Mouse (Mus musculus) skeletal muscle tissue, adult 2 months (tissue): ENCODE measurements at regions not wholly inside any gene's neighbourhood (a gene's known extent, or its start where the extent isn't known, plus 50 kb on each side); places are given as distances from the start of the nearest gene placed in this dataset.

ENCODE experiments used
- DNase-seq: peaks from one replicate; pipeline ENCODE4 v3.0.0-alpha.2; 2012; ENCODE audit warnings: low read depth, low spot score

DNA sequence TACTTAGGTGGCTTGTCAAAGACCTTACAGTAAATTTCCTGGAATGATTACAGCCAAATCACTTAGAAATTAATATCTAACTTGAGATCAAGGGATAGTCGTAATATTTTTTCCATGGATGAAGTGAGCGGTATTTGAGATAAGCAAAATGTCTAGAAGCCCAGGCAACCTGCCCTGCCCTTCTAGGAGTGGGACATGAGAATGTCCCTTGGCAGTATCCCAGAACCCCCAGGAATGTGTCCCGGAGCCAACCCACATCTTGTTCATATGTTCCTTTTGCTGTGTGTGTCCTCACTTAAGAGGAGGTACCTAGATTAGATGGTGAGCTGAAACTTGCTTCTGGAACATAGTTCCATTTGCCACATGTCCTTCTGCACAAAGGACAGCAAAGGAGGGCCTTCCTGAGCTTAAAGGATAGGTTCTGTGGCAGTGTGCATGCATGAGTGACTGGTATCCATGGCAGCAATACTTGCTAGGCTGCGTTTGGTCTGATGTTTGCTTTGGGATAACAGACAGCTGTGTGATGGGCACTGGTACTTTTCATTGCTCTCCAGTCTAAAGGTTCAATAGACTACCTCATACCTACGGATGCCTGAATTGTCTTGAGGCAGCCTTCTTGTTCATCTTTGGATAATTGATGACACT lies 231.0 kb upstream of the Krr1 start:
- DNase-seq, result no peak

DNA sequence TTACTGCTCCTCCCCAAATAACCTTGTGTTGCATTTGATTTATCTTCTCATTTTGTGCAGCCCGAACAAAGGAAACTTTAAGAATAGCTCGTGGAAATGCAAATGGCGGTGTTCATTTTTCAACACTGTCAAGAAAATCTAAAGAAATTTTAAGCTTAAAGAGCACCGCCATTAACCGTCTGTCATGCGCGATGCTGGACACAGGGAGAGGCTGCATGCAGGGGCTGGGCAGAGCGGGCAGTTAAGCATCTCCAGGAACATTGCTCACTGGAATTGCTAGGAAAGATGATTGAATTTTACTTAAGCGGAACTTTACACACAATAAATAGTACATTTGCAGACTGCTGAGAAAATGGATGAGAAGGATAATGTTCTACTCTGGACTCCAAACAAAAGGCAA lies 229.2 kb upstream of the Krr1 start:
- no peak for DNase-seq

DNA sequence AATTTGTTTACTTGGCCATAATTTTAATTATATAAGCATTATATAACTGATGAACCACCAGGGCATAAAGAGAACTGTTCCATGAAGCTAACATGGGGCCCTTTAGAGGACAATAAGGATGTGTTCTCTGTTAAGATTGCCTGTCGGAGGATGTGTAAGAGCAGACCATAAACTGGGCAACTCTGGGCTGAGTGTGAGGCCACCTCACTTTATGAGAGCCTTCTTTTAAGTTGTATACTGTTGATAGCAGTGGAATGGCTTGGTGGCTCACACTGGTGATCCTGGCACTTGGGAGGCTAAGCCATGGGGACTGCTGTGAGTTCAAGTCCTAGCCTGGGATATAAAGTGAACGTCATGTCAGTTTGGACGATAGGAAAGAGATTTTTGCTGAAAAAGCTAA lies 227.3 kb upstream of the Krr1 start:
- DNase-seq, result no peak

DNA sequence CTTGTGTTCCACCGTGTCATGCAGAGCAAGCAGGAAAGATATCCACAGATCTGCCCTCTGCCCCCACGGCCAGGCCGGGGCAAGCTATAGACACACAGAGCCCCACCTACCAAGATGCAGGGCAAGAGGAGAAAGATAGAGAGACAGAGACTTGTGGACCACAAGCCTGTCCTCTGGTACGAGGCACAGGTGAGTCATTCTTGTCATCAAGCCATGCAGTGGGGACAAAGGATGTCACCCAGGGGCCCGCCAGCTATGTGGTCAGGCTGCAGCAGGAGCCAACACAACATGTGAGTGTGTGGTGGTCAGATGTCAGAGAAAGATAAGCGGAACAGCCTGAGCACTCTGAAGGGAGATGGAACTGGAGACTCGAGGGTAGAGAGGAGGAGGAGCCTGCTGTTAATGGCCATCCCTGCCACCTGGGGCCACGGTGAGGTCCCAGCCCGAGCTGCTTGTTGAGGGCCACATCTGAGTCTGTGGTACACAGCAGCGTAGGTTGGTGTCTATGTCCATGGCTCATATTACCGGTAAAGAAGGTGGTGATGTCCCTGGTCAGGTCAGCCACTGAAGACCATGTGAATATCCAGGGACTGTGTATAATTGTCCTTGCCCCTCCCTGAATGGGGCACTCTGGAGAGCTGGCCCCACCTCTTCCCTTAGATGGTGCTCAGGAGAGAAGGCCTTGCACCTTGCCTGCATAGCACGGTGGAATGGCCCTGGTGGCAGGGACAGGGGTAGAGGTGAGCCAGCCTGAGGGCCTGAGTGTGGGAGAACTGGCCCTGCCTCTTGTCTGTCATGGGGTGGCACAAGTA lies 226.2 kb upstream of the Krr1 start:
- no peak for DNase-seq

DNA sequence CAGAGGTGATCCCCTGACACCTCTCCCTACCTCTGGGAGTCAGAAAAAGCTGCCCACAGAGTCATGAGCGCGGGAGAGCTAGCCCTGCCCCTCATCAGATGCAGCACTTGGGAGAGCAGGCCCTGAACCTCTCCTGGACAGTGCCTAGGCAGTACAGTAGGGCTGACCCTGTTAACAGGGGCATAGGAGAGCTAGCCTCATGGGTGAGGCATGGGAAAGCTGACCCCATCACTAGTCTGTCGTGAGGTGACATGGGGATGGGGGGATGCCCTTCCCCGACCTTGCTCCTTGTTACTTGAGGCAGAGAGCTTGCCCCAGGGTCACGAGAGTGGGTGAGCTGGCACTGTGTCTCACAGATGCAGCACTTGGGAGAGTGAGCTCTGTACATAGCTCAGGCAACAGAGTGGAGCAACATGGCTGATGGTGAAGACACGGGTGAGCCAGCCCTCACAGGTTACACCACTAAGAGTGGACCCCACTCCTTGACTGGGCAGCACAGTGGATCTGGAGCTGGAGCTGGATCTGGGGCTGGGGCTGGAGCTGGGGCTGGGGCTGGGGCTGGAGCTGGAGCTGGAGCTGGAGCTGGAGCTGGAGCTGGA lies 225.5 kb upstream of the Krr1 start:
- DNase-seq, result no peak

GRCm38 (mm10) chr10:111748482-111748881 lies 224.0 kb upstream of the Krr1 start:
- DNase-seq, result no peak

- DNase-seq, result no peak
These were observed 218.8 kb upstream of the Krr1 start for GRCm38 (mm10) chr10:111753646-111754045.

DNA sequence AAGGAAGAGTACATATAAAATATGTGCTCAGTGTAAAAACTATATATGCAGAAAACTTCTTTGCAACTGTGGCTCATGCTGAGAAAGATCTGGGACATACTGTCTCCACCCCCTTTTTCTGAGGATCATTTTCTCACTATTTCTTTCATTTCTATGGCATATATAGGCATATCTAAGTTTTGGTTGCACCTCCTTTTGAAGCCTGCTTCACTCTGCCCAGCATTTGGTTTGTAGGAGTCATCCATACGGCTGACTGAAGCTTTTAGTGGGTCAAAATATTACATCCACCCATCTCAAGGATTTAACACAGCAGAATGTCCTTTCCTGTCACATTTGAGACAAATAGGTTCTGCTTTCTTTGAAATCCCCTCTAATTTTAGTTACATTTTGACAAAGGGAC lies 216.5 kb upstream of the Krr1 start:
- DNase-seq, result no peak

DNA sequence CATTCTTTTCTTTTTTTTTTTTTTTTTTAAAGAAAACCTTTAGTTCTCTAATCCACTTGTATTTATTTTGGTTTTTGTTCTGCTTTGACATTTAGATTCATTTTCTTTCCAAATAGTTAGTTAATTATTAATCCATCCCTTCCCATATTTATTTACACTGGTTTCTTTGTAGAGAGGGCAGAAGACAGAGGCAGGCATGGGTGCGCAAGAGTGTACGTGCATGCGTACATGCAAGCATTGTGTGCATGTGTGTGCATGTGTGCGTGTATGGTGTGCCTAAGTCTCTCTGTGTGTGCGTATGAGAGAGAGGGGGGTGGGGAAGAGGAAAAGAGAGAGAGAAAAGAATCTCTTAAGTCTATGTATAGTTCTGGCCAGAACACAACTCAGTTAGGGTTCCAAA lies 215.9 kb upstream of the Krr1 start:
- no peak for DNase-seq

- DNase-seq, result no peak
These were observed 214.8 kb upstream of the Krr1 start for GRCm38 (mm10) chr10:111757689-111758088.

DNA sequence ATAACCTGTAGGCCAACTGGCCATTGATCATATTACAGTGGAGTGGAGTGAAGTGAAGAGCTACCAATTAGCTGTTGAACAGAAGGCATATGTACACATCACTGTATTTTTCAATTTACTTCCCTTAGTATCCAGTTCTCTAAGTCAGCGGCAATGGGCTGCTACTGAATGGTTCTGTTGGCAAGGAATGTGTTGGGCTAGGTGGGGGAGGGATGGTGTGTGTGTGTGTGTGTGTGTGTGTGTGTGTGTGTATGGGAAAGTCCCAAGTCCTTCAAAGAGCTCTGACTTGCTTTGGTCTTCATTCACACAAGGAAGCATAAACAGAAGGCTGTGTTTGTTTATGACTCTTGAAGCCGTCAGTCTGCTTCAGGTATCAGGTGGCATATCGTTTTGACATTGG lies 213.0 kb upstream of the Krr1 start:
- no peak for DNase-seq

DNA sequence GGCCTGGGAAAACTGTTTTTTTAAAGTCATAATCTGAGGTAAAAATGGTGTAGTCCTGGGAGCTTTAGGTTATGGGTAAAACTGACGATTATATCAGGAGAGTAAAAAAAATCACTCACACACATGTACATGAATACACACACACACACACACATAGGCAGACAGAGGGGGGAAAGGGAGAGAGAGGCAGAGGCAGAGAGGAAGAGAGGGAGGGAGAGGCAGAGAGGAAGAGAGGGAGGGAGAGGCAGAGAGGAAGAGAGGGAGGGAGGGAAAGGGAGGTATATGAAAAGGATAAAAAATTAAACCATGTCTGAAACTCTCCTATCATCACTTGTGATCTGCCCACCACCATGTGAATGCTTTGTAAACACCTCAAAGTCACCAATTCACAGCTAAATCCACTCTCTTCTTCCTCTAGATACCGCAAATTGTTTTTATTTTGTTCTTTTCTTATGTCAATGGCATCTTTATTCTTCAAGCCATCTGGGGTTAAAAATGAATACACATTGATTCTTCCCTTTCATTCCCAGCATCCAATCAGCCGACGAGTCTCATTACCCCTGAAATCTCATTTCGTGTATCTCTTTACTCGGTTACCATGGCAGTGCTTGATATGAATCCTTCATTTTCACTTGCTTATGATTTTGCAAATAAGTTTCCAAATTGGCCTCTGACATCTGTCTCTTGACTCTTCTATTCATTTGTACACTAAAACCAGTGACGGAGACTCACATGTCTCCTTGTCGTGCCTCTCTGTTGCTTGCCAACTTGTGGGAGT lies 209.5 kb upstream of the Krr1 start:
- no peak for DNase-seq

DNA sequence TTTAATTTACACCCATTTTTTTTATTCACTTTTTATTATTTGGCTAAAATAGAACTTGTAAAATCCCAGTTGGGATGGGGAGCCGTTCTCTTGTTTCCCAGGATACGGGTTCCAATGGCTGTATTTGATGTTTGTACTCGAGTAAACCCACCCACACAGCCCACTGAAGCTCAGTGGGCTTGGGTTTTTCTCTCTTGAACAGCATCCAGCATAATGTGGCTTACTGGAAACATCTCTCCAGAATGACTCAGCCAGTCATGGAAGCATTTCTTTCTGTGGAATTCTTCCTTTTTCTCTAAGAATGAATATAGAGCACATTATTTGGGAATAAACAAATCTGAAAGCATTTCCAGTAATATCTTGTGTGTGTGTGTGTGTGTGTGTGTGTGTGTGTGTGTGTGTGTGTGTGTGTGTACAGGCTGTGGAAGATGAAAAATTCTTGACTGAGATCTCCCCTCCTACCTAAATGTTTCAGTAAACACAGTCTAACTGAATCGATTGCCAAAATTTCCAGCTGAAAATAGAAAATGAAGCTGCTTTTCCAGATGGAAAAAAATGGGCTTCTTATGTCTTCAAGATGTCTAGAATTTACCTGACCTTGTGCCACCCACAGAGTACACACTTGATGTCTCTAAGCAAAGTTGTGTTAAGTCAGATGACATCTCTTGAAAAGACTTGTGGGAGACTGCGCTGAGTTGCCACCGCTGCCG lies 205.3 kb upstream of the Krr1 start:
- DNase-seq, result no peak

DNA sequence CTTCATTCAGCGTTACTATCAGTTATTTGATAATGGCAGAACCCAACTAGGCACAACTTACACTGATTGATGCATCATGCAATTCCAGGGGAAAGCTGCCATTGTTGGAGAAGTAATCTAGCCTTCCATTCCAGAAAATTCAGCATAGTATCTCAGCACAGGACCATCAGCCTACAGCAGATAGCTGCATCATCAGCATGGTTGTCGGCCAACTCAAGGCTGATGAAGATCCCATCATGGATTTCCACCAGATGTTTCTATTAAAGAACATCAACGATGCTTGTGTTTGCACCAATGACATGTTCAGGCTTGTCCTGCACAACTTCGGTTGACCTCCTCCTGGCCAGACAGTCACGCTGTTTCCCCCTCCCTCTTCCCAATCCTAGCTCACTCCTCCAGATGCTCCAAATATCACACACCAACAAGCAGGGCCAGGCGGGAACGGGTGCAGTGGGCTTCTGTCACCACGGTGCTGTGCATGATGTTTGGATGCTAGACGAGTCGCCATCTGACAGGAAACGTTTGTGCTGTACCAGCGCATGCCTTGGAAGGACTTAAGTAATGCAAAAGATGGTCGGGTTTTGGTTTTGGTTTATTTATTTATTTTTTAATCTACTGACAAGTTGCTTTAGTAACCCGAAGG lies 204.5 kb upstream of the Krr1 start:
- DNase-seq, result no peak

DNA sequence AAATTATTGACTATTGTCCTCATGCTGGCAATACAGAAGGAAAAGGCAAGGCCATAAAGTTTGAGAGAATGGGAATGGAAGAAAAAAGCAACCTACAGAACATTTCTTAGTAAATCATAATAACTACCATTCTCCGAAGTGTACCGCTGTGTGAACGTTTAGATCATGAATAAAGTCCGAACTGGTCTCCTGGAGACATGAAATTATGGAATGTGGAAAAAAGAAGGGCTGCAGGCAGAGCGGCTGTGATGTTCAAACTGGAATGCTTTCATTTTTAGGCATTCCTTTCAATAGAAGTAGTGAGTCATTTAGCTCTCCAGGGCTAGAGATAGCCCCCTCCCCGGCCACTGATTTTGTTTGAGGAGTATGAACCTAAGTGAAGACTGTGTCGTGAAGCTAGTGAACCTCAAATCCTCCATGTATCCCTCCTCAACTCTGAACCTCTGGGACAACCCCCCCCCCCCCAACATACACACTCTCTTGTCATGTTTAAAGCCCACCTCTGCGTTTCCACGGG lies 202.9 kb upstream of the Krr1 start:
- no peak for DNase-seq

DNA sequence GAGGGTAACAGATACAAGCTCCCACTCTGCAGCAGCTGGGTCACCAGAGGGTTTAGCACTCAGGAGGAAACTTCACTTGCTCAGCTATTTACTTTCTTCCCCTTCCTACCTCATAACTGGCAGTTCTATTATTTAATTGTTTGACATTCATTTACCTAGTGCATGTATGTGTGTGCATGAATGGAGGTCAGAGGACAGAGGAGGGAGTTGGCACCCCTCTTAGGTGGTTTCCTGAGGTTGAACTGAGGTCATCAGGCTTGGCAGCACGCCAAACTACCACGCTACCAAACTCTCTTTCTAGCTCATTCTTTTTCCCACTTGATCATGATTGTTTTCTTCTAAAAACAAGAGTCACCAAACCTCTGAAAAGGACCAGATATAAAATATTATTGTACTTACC lies 202.4 kb upstream of the Krr1 start:
- DNase-seq, result no peak

DNA sequence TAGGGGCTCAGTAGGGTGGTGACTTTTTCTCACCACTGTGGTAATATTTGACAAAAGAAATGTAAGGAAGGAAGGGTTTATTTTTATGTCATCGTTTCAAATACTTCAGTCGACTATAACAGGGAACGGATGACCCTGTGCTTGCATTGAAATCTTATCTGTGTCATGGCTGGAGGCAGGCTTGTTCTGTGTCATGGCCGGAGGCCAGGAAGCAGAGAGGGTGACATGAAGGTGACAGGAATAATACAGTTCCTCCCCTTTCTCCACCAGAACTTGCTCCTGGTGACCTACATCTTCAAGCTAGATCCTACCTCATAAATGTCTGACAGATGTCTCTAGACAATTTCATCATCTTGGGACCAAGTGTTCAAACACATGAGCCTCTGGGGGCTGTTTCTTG lies 201.5 kb upstream of the Krr1 start:
- DNase-seq, result no peak

- DNase-seq, result no peak
These were observed 194.9 kb upstream of the Krr1 start for GRCm38 (mm10) chr10:111777559-111777958.

- DNase-seq, result no peak
These were observed 194.4 kb upstream of the Krr1 start for GRCm38 (mm10) chr10:111778111-111778510.

- DNase-seq, result no peak
These were observed 192.5 kb upstream of the Krr1 start for GRCm38 (mm10) chr10:111779956-111780355.
